Mouse (Mus musculus) hindbrain, embryonic 16.5 days (tissue): ENCODE measurements around the gene Pck1. TPM values are rescaled to one million over a fixed set of nuclear protein-coding genes. Genes with fewer than 3 reads are reported as not detected.

ENCODE experiments used
- ATAC-seq: fragments of 200-750 bp; cut with Nextera tagmentation; 2 replicates; pipeline ENCODE4 v1.8.0; 2017; ENCODE audit warnings: moderate TSS enrichment, moderate library complexity
- H3K27ac ChIP-seq: fragments of 300-500 bp; sonication (generic); 2 replicates; pipeline ENCODE4 v1.5.1; 2014; ENCODE audit warnings: low read depth, mild to moderate bottlenecking, control low read depth, low read length, moderate library complexity
- H3K27me3 ChIP-seq: fragments of 300-500 bp; sonication (generic); replicated peaks from 2 replicates; pipeline ENCODE4 v1.6.1; 2014; ENCODE audit warnings: low read length; ENCODE audit not compliant: control insufficient read depth, insufficient read depth
- H3K36me3 ChIP-seq: fragments of 300-500 bp; sonication (generic); 2 replicates; pipeline ENCODE4 v1.6.1; 2014; ENCODE audit warnings: mild to moderate bottlenecking, low read length, moderate library complexity, mixed read lengths; ENCODE audit not compliant: control insufficient read depth, insufficient read depth
- H3K4me1 ChIP-seq: fragments of 300-500 bp; sonication (generic); 2 replicates; pipeline ENCODE4 v1.6.1; 2014; ENCODE audit warnings: low read depth, low read length; ENCODE audit not compliant: control insufficient read depth, insufficient read depth
- H3K4me2 ChIP-seq: fragments of 300-500 bp; sonication (generic); 2 replicates; pipeline ENCODE4 v1.6.1; 2014; ENCODE audit warnings: mild to moderate bottlenecking, low read length, control low read depth, moderate library complexity
- H3K4me3 ChIP-seq: fragments of 300-500 bp; sonication (generic); 2 replicates; pipeline ENCODE4 v1.5.1; 2014; ENCODE audit warnings: mild to moderate bottlenecking, low read length, control low read depth, moderate library complexity
- H3K9ac ChIP-seq: fragments of 300-500 bp; sonication (generic); 2 replicates; pipeline ENCODE4 v1.6.1; 2014; ENCODE audit warnings: low read depth, mild to moderate bottlenecking, control low read depth, low read length, moderate library complexity
- H3K9me3 ChIP-seq: fragments of 300-500 bp; sonication (generic); 2 replicates; pipeline ENCODE4 v1.6.1; 2014; ENCODE audit warnings: mild to moderate bottlenecking, low read length, moderate library complexity; ENCODE audit not compliant: control insufficient read depth
- WGBS: fragments of 180-500 bp; shearing (Covaris S2); extraction: QIAGEN DNeasy Blood & Tissue Kit; methylation state at CpG from one replicate; pipeline ENCODE4 v1.1.7; 2014; 5-methylcytosine and 5-hydroxymethylcytosine counted together
- polyA plus RNA-seq: library from polyadenylated mRNA; unstranded; fragments of >200 nt; fragmentation: Nextera tagmentation; extraction: Ambion mirVana; gene quantifications from 2 replicates; pipeline ENCODE4 v1.2.1, GENCODE M21; 2015

Pck1 gene
- polyA plus RNA-seq, 1 experiment from 2014 or later: not detected

- H3K9ac ChIP-seq: no peak overlapping the region
- H3K36me3 ChIP-seq: no peaks in the 10 kb centered on the region
- H3K4me1 ChIP-seq: no peaks in the 10 kb centered on the region
- 70% methylated on average over 3 of the region's 3 CpGs for WGBS
- peaks cover 3% of the 10 kb centered on the region; the same call in 1 of the 2 replicates for H3K27me3 ChIP-seq
- H3K27ac ChIP-seq: no peak overlapping the region
- no peak for ATAC-seq
- no peak overlapping the region for H3K4me2 ChIP-seq
- H3K9me3 ChIP-seq: no peaks in the 10 kb centered on the region
- no peak overlapping the region for H3K4me3 ChIP-seq
These were observed 7.0 kb upstream of the Pck1 start for GRCm38 (mm10) chr2:173145808-173146207.

GRCm38 (mm10) chr2:173146728-173147127 lies 6.1 kb upstream of the Pck1 start:
- H3K9me3 ChIP-seq: no peaks in the 10 kb centered on the region
- H3K36me3 ChIP-seq: no peaks in the 10 kb centered on the region
- no peak overlapping the region for H3K4me3 ChIP-seq
- H3K9ac ChIP-seq: no peak overlapping the region
- peaks cover 3% of the 10 kb centered on the region; the same call in 1 of the 2 replicates for H3K27me3 ChIP-seq
- no peak overlapping the region for H3K4me2 ChIP-seq
- no peak overlapping the region for H3K27ac ChIP-seq
- 77% methylated on average over 6 of the region's 6 CpGs for WGBS
- H3K4me1 ChIP-seq: no peaks in the 10 kb centered on the region
- no peak for ATAC-seq

- ATAC-seq: no peak
- no peaks in the 10 kb centered on the region for H3K9me3 ChIP-seq
- no peak overlapping the region for H3K4me3 ChIP-seq
- H3K27me3 ChIP-seq: peaks cover 3% of the 10 kb centered on the region; the same call in 1 of the 2 replicates
- no peaks in the 10 kb centered on the region for H3K4me1 ChIP-seq
- H3K4me2 ChIP-seq: no peak overlapping the region
- 92% methylated on average over 5 of the region's 5 CpGs for WGBS
- no peak overlapping the region for H3K27ac ChIP-seq
- no peaks in the 10 kb centered on the region for H3K36me3 ChIP-seq
- no peak overlapping the region for H3K9ac ChIP-seq
These were observed 4.8 kb upstream of the Pck1 start for GRCm38 (mm10) chr2:173148001-173148400.

GRCm38 (mm10) chr2:173151352-173151751 lies 1.5 kb upstream of the Pck1 start:
- no peaks in the 10 kb centered on the region for H3K4me1 ChIP-seq
- H3K27ac ChIP-seq: no peak overlapping the region
- no peak overlapping the region for H3K4me3 ChIP-seq
- H3K9me3 ChIP-seq: no peaks in the 10 kb centered on the region
- no peak for ATAC-seq
- H3K36me3 ChIP-seq: no peaks in the 10 kb centered on the region
- H3K9ac ChIP-seq: no peak overlapping the region
- WGBS: 87% methylated on average over 5 of the region's 5 CpGs
- no peaks in the 10 kb centered on the region for H3K27me3 ChIP-seq
- no peak overlapping the region for H3K4me2 ChIP-seq

GRCm38 (mm10) chr2:173151784-173152284 lies 1.0 kb upstream of the Pck1 start:
- Histone ChIP-seq H3K27me3 (no peaks in the 10 kb centered on the region), H3K4me1 (no peaks in the 10 kb centered on the region), H3K4me3 (no peak overlapping the region), H3K9ac (no peak overlapping the region), H3K36me3 (no peaks in the 10 kb centered on the region), H3K9me3 (no peaks in the 10 kb centered on the region), H3K4me2 (no peak overlapping the region), H3K27ac (no peak overlapping the region)
- 90% methylated on average over 7 of the region's 7 CpGs for WGBS
- no peak for ATAC-seq

GRCm38 (mm10) chr2:173153266-173153665 lies 418 bp downstream of the Pck1 start:
- H3K4me3 ChIP-seq: no peak overlapping the region
- H3K4me1 ChIP-seq: no peaks in the 10 kb centered on the region
- H3K9me3 ChIP-seq: no peaks in the 10 kb centered on the region
- H3K27me3 ChIP-seq: no peaks in the 10 kb centered on the region
- H3K9ac ChIP-seq: no peak overlapping the region
- no peak overlapping the region for H3K27ac ChIP-seq
- no peaks in the 10 kb centered on the region for H3K36me3 ChIP-seq
- WGBS: 90% methylated on average over 10 of the region's 10 CpGs
- H3K4me2 ChIP-seq: no peak overlapping the region
- no peak for ATAC-seq

GRCm38 (mm10) chr2:173154513-173154912 lies 1.7 kb downstream of the Pck1 start:
- H3K4me2 ChIP-seq: no peak overlapping the region
- H3K9ac ChIP-seq: no peak overlapping the region
- WGBS: 93% methylated on average over 13 of the region's 13 CpGs
- no peak overlapping the region for H3K27ac ChIP-seq
- no peak overlapping the region for H3K4me3 ChIP-seq
- no peaks in the 10 kb centered on the region for H3K27me3 ChIP-seq
- peaks cover 2% of the 10 kb centered on the region; the same call in 1 of the 2 replicates for H3K4me1 ChIP-seq
- no peaks in the 10 kb centered on the region for H3K36me3 ChIP-seq
- no peak for ATAC-seq
- no peaks in the 10 kb centered on the region for H3K9me3 ChIP-seq

GRCm38 (mm10) chr2:173154962-173155361 lies 2.1 kb downstream of the Pck1 start:
- Histone ChIP-seq H3K4me2 (no peak overlapping the region), H3K9me3 (no peaks in the 10 kb centered on the region), H3K36me3 (no peaks in the 10 kb centered on the region), H3K4me3 (no peak overlapping the region), H3K27me3 (no peaks in the 10 kb centered on the region), H3K27ac (no peak overlapping the region), H3K9ac (no peak overlapping the region), H3K4me1 (peaks cover 3% of the 10 kb centered on the region; the same call in 1 of the 2 replicates)
- no peak for ATAC-seq
- WGBS: 93% methylated on average over 14 of the region's 14 CpGs

GRCm38 (mm10) chr2:173155907-173156306 lies 3.1 kb downstream of the Pck1 start:
- Histone ChIP-seq H3K9me3 (no peaks in the 10 kb centered on the region), H3K4me1 (peaks cover 3% of the 10 kb centered on the region; the same call in 1 of the 2 replicates), H3K36me3 (no peaks in the 10 kb centered on the region), H3K4me3 (no peak overlapping the region), H3K27me3 (no peaks in the 10 kb centered on the region), H3K4me2 (no peak overlapping the region), H3K9ac (no peak overlapping the region), H3K27ac (no peak overlapping the region)
- WGBS: 94% methylated on average over 10 of the region's 10 CpGs
- no peak for ATAC-seq

- 87% methylated on average over 13 of the region's 13 CpGs for WGBS
- Histone ChIP-seq H3K4me3 (no peak overlapping the region), H3K9me3 (no peaks in the 10 kb centered on the region), H3K4me2 (no peak overlapping the region), H3K27ac (no peak overlapping the region), H3K9ac (no peak overlapping the region), H3K27me3 (no peaks in the 10 kb centered on the region), H3K4me1 (peaks cover 3% of the 10 kb centered on the region; the same call in 1 of the 2 replicates), H3K36me3 (no peaks in the 10 kb centered on the region)
- ATAC-seq: no peak
These were observed 4.1 kb downstream of the Pck1 start for GRCm38 (mm10) chr2:173156923-173157322.
